Mouse (Mus musculus): Measurements from ENCODE around the gene Cubn. TPM values are rescaled to one million over a fixed set of nuclear protein-coding genes. Genes with fewer than 3 reads are reported as not detected.

Cubn gene
- polyA plus RNA-seq, 1 experiment from 2014 or later: 0.27 TPM

DNA sequence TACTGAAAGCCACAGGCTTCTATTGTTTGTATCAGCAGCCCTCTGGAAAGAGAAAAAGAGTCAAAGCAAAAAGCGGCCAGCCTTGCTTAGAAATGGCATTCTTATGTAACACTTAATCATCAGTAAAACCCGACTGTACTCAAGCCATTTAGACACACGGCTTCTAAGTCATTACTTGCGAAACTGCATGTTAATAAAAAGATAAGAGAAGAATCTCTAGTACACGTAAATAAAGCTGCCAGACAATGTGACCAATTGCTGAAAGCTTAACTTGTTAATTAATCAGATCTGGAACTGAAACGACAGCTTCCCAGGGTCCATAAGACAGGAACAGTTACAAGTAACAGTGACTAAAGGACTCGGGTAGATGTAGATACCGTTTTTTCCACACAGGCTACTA, 30.5 kb upstream of the Cubn start:
- H3K36me3 ChIP-seq (replicated peaks): peaks cover 3% of the 10 kb centered on the region; the same call in 1 of the 2 replicates
- no peak overlapping the region for H3K4me3 ChIP-seq (replicated peaks)
- H3K9ac ChIP-seq: no peak overlapping the region
- H3K27me3 ChIP-seq: no peaks in the 10 kb centered on the region
- no peak overlapping the region for H3K4me2 ChIP-seq
- H3K27ac ChIP-seq: no peak overlapping the region
- no peaks in the 10 kb centered on the region for H3K9me3 ChIP-seq
- peaks cover 6% of the 10 kb centered on the region; the same call in 1 of the 2 replicates for H3K4me1 ChIP-seq
- ATAC-seq (ENCODE audit: low FRiP score): no peak
- 39% methylated on average over 8 of the region's 8 CpGs for WGBS

DNA sequence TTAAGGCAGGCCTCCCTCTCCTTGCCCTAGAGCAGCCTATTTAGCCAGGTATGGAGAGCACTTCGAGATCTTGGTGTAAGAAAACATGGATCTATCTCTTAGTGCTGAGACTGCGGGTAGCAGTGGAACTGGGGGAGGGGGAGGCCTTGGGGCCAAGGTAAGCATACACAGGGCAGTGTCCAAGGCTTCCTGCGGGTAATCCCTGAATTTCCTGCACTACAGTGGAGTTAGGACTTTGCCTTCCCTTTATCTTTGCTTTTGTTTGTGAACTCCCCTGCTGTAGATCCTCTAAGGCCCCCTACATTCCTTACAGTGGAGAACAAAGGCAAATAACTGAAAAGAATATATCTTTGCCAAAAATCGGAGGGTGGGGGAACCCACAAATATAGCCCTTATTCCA, 23.3 kb upstream of the Cubn start:
- H3K4me3 ChIP-seq (replicated peaks): no peak overlapping the region
- no peaks in the 10 kb centered on the region for H3K27me3 ChIP-seq
- peaks cover 3% of the 10 kb centered on the region; the same call in 1 of the 2 replicates for H3K36me3 ChIP-seq (replicated peaks)
- no peak for ATAC-seq (ENCODE audit: low FRiP score)
- peaks cover 8% of the 10 kb centered on the region; the same call in 1 of the 2 replicates for H3K4me1 ChIP-seq
- no peak overlapping the region for H3K9ac ChIP-seq
- H3K4me2 ChIP-seq: no peak overlapping the region
- WGBS: 43% methylated on average over 4 of the region's 4 CpGs
- no peak overlapping the region for H3K27ac ChIP-seq
- H3K9me3 ChIP-seq: no peaks in the 10 kb centered on the region

DNA sequence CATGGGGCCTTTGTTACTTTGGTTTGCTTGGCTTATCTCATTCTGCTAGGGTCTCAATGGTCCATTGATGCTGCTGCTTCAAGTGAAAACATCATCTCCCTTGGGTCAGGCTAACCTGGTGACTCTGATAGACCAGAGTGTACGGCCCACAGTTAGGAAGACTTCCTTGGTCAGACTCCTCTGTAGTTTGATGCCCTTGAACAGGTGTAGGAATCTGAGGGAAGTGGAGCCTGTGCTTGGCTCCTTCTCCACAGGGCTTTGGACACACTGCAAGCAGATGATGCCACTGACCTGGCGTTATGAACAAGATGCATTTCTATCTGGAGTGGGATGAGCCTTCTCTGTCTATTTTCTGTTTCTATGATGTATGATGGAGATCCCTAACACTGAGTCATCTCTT, 11.1 kb upstream of the Cubn start:
- Histone ChIP-seq H3K4me1 (peaks cover 13% of the 10 kb centered on the region), H3K9me3 (no peaks in the 10 kb centered on the region), H3K36me3 (replicated peaks) (no peaks in the 10 kb centered on the region), H3K9ac (no peak overlapping the region), H3K4me3 (replicated peaks) (no peak overlapping the region), H3K27me3 (no peaks in the 10 kb centered on the region), H3K4me2 (no peak overlapping the region), H3K27ac (no peak overlapping the region)
- WGBS: 89% methylated on average over 2 of the region's 2 CpGs
- no peak for ATAC-seq (ENCODE audit: low FRiP score)

DNA sequence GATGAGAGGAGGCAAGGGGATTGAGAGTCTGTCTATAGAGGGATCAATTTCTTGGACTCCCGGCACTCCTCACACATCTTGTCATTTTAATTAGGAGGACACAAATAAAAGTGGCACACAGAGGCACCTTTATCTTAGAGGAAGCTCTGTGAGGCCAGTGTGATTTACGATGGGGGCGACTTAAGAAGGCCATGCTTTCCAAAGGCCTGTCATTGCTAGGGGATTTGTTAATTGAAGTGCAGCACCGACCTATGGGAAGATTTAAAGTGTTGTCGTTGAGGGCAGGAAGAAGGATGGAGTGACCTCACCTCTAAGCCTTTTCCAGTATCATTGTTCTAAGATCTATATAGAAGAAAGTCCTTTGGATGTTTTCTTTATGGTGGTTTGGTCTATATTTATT, 9.9 kb upstream of the Cubn start:
- H3K27ac ChIP-seq: no peak overlapping the region
- no peak overlapping the region for H3K4me2 ChIP-seq
- peaks cover 13% of the 10 kb centered on the region for H3K4me1 ChIP-seq
- no peak overlapping the region for H3K4me3 ChIP-seq (replicated peaks)
- H3K9me3 ChIP-seq: no peaks in the 10 kb centered on the region
- no peak overlapping the region for H3K9ac ChIP-seq
- ATAC-seq (ENCODE audit: low FRiP score): no peak
- no peaks in the 10 kb centered on the region for H3K27me3 ChIP-seq
- WGBS: 25% methylated on average over 5 of the region's 5 CpGs
- H3K36me3 ChIP-seq (replicated peaks): no peaks in the 10 kb centered on the region

DNA sequence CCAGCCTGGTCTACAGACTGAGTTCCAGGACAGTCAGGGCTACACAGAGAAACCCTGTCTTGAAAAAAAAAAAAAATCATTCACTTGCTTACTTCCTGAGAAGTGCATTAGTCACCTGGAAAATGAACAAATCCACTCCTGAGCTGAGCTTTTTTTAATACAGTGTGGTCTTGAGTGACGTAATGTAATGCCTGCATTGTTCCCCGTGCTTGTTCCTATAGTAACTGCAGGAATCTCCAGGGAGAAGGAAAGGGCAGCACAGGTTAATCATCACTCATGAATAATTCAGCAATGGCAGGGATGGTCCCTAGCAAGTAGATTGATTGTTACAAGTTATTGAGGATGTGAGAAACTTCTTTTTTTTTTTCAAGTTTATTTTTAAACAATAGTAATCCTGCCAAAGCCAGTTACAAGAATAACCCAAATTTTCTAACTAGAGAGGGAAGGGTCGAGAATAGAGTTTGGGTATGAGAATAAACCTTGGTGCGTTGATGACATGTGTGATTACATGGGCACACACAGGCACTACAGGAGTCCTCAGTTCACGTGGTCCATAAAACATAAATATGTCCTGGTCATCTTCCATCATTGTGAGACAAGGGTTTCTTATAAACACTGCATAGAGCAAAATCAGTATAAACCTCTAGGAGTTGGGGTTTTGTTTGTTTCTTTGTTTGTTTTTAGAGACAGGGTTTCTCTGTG, 8.8 kb upstream of the Cubn start:
- H3K9ac ChIP-seq: no peak overlapping the region
- H3K27ac ChIP-seq: 0 out of 2 replicates have a peak overlapping the region, but pooled peaks have one; percentile 31
- ATAC-seq (ENCODE audit: low FRiP score): peak; percentile 93
- peaks cover 13% of the 10 kb centered on the region for H3K4me1 ChIP-seq
- no peaks in the 10 kb centered on the region for H3K27me3 ChIP-seq
- no peak overlapping the region for H3K4me3 ChIP-seq (replicated peaks)
- H3K4me2 ChIP-seq: no peak overlapping the region
- no peaks in the 10 kb centered on the region for H3K36me3 ChIP-seq (replicated peaks)
- 38% methylated on average over 5 of the region's 5 CpGs for WGBS
- H3K9me3 ChIP-seq: no peaks in the 10 kb centered on the region

DNA sequence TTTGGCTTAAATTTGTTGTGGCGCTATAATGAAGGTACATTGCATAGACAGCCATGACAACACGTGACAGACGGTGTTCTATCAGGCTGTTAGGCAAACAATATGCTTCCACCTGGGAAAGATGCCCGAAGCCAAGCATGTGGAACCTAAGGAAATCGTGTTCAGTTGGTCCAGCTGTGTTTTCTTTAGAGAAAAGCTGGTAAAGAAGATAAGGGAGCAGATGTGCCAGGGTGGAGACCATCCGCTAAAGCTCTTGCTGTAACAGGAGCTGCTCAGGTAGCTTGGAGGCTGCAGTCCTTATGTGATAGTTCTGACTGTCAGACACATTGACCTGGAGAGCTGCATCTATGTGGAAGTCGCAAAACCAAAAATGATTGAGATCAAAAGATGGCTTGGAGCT, 7.6 kb upstream of the Cubn start:
- Histone ChIP-seq H3K36me3 (replicated peaks) (no peaks in the 10 kb centered on the region), H3K4me2 (no peak overlapping the region), H3K4me1 (peaks cover 13% of the 10 kb centered on the region), H3K4me3 (replicated peaks) (no peak overlapping the region), H3K27ac (no peak overlapping the region), H3K9me3 (no peaks in the 10 kb centered on the region), H3K9ac (no peak overlapping the region), H3K27me3 (no peaks in the 10 kb centered on the region)
- 89% methylated on average over 7 of the region's 7 CpGs for WGBS
- no peak for ATAC-seq (ENCODE audit: low FRiP score)

DNA sequence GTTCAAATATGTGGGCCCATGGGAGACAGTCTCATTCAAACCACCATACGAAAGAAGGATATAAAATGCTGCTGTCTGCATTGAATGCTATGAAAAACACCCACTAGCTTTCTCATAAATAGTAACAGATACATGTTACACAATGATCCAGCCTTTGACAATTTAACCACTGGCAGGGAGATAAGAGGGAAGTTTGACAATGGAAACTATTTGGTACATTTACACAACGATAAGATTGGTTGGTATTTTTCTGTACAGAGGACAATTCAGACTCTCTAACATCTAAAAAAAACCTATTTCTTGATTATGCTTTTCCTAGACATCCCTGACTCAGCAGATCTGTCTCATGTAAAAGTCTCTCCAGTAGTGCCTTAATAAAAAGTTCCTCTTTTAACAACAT, 4.5 kb upstream of the Cubn start:
- no peak overlapping the region for H3K4me3 ChIP-seq (replicated peaks)
- no peak overlapping the region for H3K27ac ChIP-seq
- H3K9ac ChIP-seq: no peak overlapping the region
- H3K4me1 ChIP-seq: peaks cover 18% of the 10 kb centered on the region
- H3K36me3 ChIP-seq (replicated peaks): no peaks in the 10 kb centered on the region
- WGBS: 85% methylated on average over 2 of the region's 2 CpGs
- no peak overlapping the region for H3K4me2 ChIP-seq
- H3K9me3 ChIP-seq: no peaks in the 10 kb centered on the region
- H3K27me3 ChIP-seq: no peaks in the 10 kb centered on the region
- ATAC-seq (ENCODE audit: low FRiP score): no peak

DNA sequence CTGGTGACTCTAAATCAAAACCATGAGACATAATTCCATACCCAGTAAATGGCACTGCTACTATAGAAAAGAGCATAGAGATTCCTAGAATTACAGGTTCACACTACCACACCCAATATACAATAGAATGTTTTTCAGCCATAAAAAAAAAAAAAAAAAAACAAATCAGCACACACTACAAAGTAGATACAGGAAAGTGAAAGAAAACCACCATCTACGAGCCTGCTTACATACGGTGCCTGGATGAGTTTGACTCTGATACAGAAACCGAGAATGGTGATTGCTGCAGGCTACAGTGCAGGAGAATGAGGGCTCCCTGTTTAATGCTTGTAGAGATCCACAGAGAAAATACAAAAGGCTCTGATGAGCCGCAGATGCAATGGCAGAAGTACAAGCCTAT, 1.3 kb upstream of the Cubn start:
- Histone ChIP-seq H3K4me1 (peaks cover 9% of the 10 kb centered on the region), H3K4me2 (no peak overlapping the region), H3K36me3 (replicated peaks) (no peaks in the 10 kb centered on the region), H3K27ac (no peak overlapping the region), H3K27me3 (no peaks in the 10 kb centered on the region), H3K9me3 (no peaks in the 10 kb centered on the region), H3K4me3 (replicated peaks) (no peak overlapping the region), H3K9ac (no peak overlapping the region)
- no peak for ATAC-seq (ENCODE audit: low FRiP score)
- 76% methylated on average over 4 of the region's 4 CpGs for WGBS

DNA sequence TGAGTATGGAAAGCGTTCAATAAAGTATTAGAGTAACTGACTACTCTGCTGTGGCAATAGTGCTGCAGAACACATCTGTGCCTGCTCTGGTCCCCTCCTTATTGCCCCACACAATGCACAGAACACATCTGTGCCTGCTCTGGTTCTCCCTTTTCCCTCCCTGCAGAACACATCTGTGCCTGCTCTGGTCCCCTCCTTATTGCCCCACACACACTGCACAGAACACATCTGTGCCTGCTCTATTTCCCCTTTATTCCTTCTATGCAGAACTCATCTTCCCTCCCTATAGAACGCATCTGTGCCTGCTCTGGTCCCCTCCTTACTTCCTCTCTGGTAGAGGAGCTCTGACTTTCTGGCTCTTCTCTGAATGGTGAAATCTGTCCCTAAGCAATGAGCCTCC, 1.1 kb downstream of the Cubn start:
- H3K4me3 ChIP-seq (replicated peaks): no peak overlapping the region
- WGBS: 91% methylated on average over 2 of the region's 2 CpGs
- H3K4me2 ChIP-seq: no peak overlapping the region
- H3K9ac ChIP-seq: no peak overlapping the region
- ATAC-seq (ENCODE audit: low FRiP score): no peak
- no peak overlapping the region for H3K27ac ChIP-seq
- H3K36me3 ChIP-seq (replicated peaks): no peaks in the 10 kb centered on the region
- H3K9me3 ChIP-seq: no peaks in the 10 kb centered on the region
- H3K4me1 ChIP-seq: peaks cover 9% of the 10 kb centered on the region
- no peaks in the 10 kb centered on the region for H3K27me3 ChIP-seq

DNA sequence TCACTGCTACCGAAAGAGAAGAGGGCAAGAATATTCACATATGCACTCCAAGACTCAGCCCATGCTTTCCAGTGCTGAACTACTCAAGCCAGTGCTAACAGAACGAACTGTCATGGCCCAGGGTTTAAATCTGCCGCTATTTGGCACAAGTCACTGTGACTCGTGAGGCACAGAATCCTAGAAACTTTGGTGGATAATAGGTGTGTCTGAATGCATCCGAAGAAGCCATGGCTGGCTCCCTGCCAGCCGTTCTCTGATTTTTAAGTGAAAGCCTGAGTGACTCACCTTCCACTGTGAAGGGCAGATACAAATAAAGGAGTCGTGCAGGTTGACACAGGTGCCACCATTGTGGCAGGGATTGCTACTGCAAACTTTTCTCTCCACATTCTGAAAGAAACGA, 5.1 kb downstream of the Cubn start:
- H3K4me3 ChIP-seq (replicated peaks): no peak overlapping the region
- no peak overlapping the region for H3K4me2 ChIP-seq
- H3K27me3 ChIP-seq: no peaks in the 10 kb centered on the region
- 75% methylated on average over 8 of the region's 8 CpGs for WGBS
- ATAC-seq (ENCODE audit: low FRiP score): no peak
- H3K36me3 ChIP-seq (replicated peaks): no peaks in the 10 kb centered on the region
- no peak overlapping the region for H3K27ac ChIP-seq
- no peaks in the 10 kb centered on the region for H3K9me3 ChIP-seq
- H3K9ac ChIP-seq: no peak overlapping the region
- peaks cover 2% of the 10 kb centered on the region for H3K4me1 ChIP-seq

DNA sequence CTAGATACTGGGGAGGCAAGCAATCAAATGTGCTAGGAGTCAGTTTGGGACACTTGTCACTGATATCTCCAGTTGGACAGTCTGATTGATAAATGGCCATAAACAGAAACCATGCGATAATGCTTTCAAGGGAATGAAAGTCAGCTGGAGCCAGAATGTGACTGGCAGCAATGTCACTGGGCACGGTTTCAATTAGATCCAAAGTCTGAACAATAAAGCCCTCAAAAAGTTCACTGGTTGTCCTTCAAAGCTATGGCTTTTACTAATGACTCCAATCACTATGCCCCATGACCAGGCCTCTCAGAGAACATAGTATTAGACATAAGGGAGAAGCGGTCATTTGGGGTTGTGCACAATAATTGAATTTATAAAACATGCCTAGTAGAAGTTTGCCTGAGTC, 7.0 kb downstream of the Cubn start:
- H3K4me2 ChIP-seq: no peak overlapping the region
- no peak for ATAC-seq (ENCODE audit: low FRiP score)
- H3K27me3 ChIP-seq: no peaks in the 10 kb centered on the region
- H3K4me1 ChIP-seq: no peaks in the 10 kb centered on the region
- H3K9ac ChIP-seq: no peak overlapping the region
- no peak overlapping the region for H3K27ac ChIP-seq
- H3K4me3 ChIP-seq (replicated peaks): no peak overlapping the region
- no peaks in the 10 kb centered on the region for H3K36me3 ChIP-seq (replicated peaks)
- 84% methylated on average over 3 of the region's 3 CpGs for WGBS
- H3K9me3 ChIP-seq: no peaks in the 10 kb centered on the region

DNA sequence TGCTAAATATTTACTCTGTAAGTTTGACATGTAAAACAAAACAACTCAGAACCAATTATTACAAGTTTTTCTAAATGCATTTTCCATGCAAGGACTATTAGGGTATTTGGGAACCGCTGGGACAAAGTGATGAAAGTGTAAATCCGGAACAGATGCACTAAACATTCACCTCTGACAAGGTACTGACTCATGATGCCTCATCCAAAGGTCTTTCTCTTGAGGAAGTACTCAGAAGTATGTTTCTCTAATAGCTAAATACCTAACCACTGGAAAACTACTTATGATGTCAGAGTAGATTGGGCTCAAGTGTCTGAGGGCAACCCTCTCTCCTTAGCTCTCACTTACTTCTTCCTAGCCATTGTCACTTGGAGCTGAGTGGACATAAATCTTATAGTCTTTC, 10.9 kb downstream of the Cubn start:
- 86% methylated on average over 2 of the region's 2 CpGs for WGBS
- no peak for ATAC-seq (ENCODE audit: low FRiP score)
- H3K9me3 ChIP-seq: no peaks in the 10 kb centered on the region
- H3K36me3 ChIP-seq (replicated peaks): no peaks in the 10 kb centered on the region
- no peak overlapping the region for H3K4me3 ChIP-seq (replicated peaks)
- H3K9ac ChIP-seq: no peak overlapping the region
- no peaks in the 10 kb centered on the region for H3K4me1 ChIP-seq
- no peak overlapping the region for H3K27ac ChIP-seq
- no peaks in the 10 kb centered on the region for H3K27me3 ChIP-seq
- H3K4me2 ChIP-seq: no peak overlapping the region

DNA sequence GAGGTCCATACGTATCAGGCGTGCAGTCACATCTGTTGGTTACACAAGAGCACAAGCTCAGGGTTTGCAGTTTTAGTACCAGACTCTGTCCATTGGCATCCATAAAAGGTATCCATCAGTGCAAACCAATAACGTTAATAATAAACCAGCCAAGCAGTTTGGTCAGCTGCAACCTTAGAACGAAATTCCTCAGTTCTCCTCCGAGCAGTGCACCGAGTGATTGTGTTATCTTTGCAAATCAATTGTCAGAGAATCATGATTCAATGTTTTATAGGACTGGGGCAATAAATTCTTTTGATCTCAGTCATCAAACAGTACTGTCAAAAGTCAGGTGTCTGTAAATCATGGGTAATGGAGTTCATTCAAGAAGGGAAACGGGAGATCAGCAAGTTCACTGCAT, 12.4 kb downstream of the Cubn start:
- no peak overlapping the region for H3K9ac ChIP-seq
- H3K4me2 ChIP-seq: no peak overlapping the region
- WGBS: 91% methylated on average over 7 of the region's 7 CpGs
- H3K27ac ChIP-seq: no peak overlapping the region
- H3K4me3 ChIP-seq (replicated peaks): no peak overlapping the region
- ATAC-seq (ENCODE audit: low FRiP score): no peak
- H3K4me1 ChIP-seq: no peaks in the 10 kb centered on the region
- H3K36me3 ChIP-seq (replicated peaks): no peaks in the 10 kb centered on the region
- H3K27me3 ChIP-seq: no peaks in the 10 kb centered on the region
- no peaks in the 10 kb centered on the region for H3K9me3 ChIP-seq

Data from forebrain, embryonic 12.5 days (tissue).